Mouse (Mus musculus) megakaryocyte, embryonic 14.5 days (primary cell): ENCODE data around the gene Pitpnm1. TPM values are rescaled to one million over a fixed set of nuclear protein-coding genes. Genes with fewer than 3 reads are reported as not detected.

Source experiments
- H3K27me3 ChIP-seq: replicated peaks from 2 replicates; pipeline ENCODE3; 2012; ENCODE audit warnings: inconsistent platforms
- H3K36me3 ChIP-seq: replicated peaks from 2 replicates; pipeline ENCODE3; 2012; ENCODE audit warnings: low read length, inconsistent platforms, mixed read lengths
- H3K4me1 ChIP-seq: 2 replicates; pipeline ENCODE4 v1.6.1; 2012; ENCODE audit warnings: inconsistent platforms
- H3K4me3 ChIP-seq: replicated peaks from 2 replicates; pipeline ENCODE3; 2012; ENCODE audit warnings: moderate library complexity, mild to moderate bottlenecking, inconsistent platforms
- H3K9me3 ChIP-seq: 2 replicates; pipeline ENCODE4 v1.6.1; 2012; ENCODE audit warnings: inconsistent platforms
- FLI1 ChIP-seq: IDR thresholded peaks from 2 replicates; pipeline ENCODE4 v1.6.1; 2012; ENCODE audit warnings: low read length, inconsistent platforms, mixed read lengths
- GATA1 ChIP-seq: IDR thresholded peaks from 3 replicates; pipeline ENCODE4 v1.6.1; 2012; ENCODE audit warnings: mixed read lengths, low read length, inconsistent platforms, borderline replicate concordance
- polyA plus RNA-seq: library from polyadenylated mRNA; stranded (reverse); fragments of >175 nt; gene quantifications from 2 replicates; pipeline ENCODE4 v1.2.3, GENCODE M21; 2012; ENCODE audit warnings: low replicate concordance; ENCODE audit not compliant: insufficient read depth

Gene Pitpnm1
- polyA plus RNA-seq, 1 experiment = 122 TPM

GRCm38 (mm10) chr19:4153232-4153654 lies 53.4 kb downstream of the Pitpnm1 start, which contains the start of gene Ptprcap:
Ptprcap (plus strand) TSS chr19:4153604.
- peaks cover 94% of the 10 kb centered on the region for H3K4me1 ChIP-seq
- TF ChIP-seq GATA1 = no peak
- TF ChIP-seq FLI1 = no peak
- H3K27me3 ChIP-seq = no peaks in the 10 kb centered on the region
- peaks cover 92% of the 10 kb centered on the region for H3K36me3 ChIP-seq
- H3K9me3 ChIP-seq = no peaks in the 10 kb centered on the region
- peak within 1 kb of the TSS; percentile 81 for H3K4me3 ChIP-seq

DNA sequence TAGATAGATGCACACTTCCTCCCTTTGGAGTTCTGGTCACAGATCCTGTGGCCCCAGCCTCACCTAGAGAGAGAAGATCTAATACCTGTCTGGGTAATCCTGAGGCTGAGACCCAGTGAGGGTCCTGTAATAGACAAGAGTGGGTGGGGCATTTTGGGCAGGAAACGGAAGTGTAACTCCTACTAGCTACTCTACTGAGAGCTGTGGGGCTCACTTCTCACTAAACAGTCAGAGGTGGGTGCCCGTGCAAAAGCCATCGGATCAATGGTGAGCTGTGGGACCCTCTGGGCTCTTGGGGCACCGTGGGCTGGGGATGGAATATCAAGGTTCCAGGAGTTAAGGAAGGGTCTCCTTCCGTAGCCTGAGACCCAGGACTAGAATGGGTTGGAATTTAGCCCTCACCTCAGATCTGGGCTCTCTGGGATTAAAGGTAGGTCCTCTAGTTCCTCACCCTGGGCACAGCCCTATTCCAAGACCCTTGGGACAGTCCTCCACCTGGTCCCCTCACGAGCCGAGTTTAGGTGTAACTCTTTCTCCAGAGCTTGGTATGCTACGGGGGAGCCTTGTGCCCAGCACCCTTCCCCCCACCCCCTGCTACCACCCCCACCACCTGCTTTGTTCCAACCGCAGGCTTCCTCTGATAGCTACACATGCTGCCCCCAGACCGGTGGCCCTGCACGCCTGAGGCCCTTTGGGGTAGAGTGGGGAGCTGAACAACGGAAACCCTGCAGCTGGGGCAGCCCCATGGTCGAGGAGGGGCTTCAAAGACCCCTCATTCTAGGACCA lies 54.8 kb downstream of the Pitpnm1 start:
- TF ChIP-seq FLI1 = no peak
- no peak for TF ChIP-seq GATA1
- Histone ChIP-seq H3K27me3 (no peaks in the 10 kb centered on the region), H3K4me3 (peak overlapping the region; percentile 81), H3K9me3 (no peaks in the 10 kb centered on the region), H3K4me1 (peaks cover 93% of the 10 kb centered on the region), H3K36me3 (peaks cover 99% of the 10 kb centered on the region)

GRCm38 (mm10) chr19:4155223-4156072 lies 55.6 kb downstream of the Pitpnm1 start:
- Histone ChIP-seq H3K27me3 (no peaks in the 10 kb centered on the region), H3K9me3 (no peaks in the 10 kb centered on the region), H3K4me3 (peak overlapping the region; percentile 81), H3K4me1 (peaks cover 87% of the 10 kb centered on the region), H3K36me3 (peaks cover 97% of the 10 kb centered on the region)
- no peak for TF ChIP-seq FLI1

GRCm38 (mm10) chr19:4156073-4156579 lies 56.3 kb downstream of the Pitpnm1 start:
- Histone ChIP-seq H3K27me3 (no peaks in the 10 kb centered on the region), H3K4me1 (peaks cover 85% of the 10 kb centered on the region), H3K9me3 (no peaks in the 10 kb centered on the region), H3K4me3 (no peak overlapping the region), H3K36me3 (peaks cover 97% of the 10 kb centered on the region)
- TF ChIP-seq FLI1 (no peak), GATA1 (no peak)

DNA sequence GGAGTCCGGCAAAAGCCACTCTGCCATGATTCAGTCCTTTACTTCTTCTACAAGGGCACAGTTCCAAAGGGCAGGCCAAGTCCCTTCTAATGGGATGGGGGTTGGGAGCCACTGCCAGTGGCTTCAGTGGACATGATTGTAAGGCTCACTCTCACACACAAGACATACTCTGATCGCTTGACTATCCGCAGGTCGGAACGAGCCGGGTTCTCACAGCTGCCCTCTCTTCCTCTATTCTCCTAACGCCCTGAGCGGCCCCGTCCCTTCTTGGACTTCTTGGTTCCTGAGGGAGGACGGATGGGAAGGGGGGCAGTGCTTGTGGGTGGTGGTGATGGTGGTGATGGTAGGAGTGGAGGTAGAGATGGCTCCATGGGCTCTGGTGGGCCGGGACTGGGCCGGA lies 57.0 kb downstream of the Pitpnm1 start:
- Histone ChIP-seq H3K9me3 (no peaks in the 10 kb centered on the region), H3K36me3 (peaks cover 97% of the 10 kb centered on the region), H3K27me3 (no peaks in the 10 kb centered on the region), H3K4me3 (no peak overlapping the region), H3K4me1 (peaks cover 82% of the 10 kb centered on the region)
- TF ChIP-seq FLI1 = no peak
- no peak for TF ChIP-seq GATA1

DNA sequence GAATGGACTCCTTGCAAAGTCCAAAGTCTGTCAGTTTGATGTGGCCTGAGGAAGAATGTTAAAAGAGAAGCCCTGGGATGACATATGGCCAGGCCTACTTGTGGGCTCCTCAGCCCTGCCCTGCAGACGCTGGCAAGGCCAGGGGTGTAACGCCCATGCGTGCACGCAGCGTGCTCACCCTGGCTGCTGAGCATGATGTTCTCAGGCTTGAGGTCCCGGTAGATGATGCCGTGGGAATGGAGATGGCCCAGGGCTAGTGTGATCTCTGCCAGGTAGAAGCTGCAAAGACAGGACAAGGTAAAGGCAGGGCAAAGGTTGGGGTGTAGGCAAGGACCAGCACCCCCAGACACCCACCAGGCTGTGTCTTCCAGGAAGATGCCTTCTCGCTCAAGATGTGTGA lies 59.3 kb downstream of the Pitpnm1 start:
- no peaks in the 10 kb centered on the region for H3K9me3 ChIP-seq
- no peak for TF ChIP-seq GATA1
- no peak for TF ChIP-seq FLI1
- H3K4me1 ChIP-seq = peaks cover 76% of the 10 kb centered on the region
- no peaks in the 10 kb centered on the region for H3K27me3 ChIP-seq
- H3K4me3 ChIP-seq = no peak overlapping the region
- H3K36me3 ChIP-seq = peaks cover 78% of the 10 kb centered on the region

DNA sequence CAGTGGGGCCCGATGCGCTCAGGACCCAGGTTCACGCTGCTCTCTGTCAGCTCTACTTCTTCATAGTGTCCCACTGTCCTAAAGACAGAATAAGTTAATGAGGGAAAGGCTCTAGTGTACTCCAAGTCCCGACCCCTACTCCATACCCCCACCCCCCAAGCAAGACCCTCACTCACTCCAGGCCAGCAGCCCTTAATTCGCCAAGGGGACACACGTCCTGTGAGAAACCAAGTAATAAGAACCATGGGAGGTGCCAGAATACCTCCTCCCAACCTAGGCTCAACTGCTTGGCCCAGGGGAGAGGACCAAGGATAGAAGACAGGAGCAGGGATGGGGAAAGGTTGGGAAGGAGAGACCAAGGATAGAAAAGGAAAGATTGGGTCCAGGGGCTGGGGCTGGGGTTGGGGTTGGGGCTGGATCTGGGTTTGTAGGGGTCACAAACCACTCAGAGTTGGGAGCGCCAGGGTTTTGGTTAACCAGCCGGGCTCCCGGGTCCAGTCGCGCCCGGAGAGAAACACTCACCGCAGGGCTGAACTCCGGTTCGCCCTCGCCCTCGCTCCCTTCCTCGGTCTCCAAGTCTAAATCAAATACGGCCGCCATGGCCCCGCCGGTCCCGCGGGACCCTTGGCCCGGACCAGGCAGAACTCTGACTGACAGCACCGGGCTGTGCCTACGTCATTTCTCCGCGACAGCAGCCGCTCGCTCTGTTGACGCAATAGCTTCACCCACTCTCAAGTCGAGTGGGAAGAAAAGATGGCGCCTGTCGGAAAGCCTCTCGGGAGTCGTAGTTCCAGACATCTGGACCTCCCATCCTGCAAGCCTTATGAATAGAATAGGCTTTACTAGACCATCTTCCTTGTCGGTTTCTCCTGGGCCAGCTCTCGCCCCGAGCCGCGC lies 63.1 kb downstream of the Pitpnm1 start, which contains the start of gene Rps6kb2:
Rps6kb2 (minus strand) TSS at position 709 of the 897 bp plus-strand sequence.
- Histone ChIP-seq H3K4me1 (peaks cover 77% of the 10 kb centered on the region), H3K27me3 (no peaks in the 10 kb centered on the region), H3K9me3 (no peaks in the 10 kb centered on the region), H3K36me3 (peaks cover 41% of the 10 kb centered on the region), H3K4me3 (peak within 1 kb of the TSS; percentile 94)
- no peak for TF ChIP-seq FLI1
- no peak for TF ChIP-seq GATA1

GRCm38 (mm10) chr19:4163543-4163887 lies 63.7 kb downstream of the Pitpnm1 start:
- Histone ChIP-seq H3K4me1 (peaks cover 79% of the 10 kb centered on the region), H3K9me3 (no peaks in the 10 kb centered on the region), H3K36me3 (peaks cover 35% of the 10 kb centered on the region), H3K27me3 (no peaks in the 10 kb centered on the region), H3K4me3 (peak overlapping the region; percentile 94)
- TF ChIP-seq FLI1 (no peak), GATA1 (no peak)

Other genes with a start within 250 kb of the Pitpnm1 start
- gene Chka, start 248.2 kb upstream of the Pitpnm1 start, polyA plus RNA-seq = 6.8 and 18.7 TPM in 2 replicates
- 39.3 and 78.0 TPM in 2 replicates for gene Tcirg1, start 192.9 kb upstream of the Pitpnm1 start, polyA plus RNA-seq
- 38.8 and 142 TPM in 2 replicates for gene Ndufs8, start 187.2 kb upstream of the Pitpnm1 start, polyA plus RNA-seq
- 2.8 TPM in 1 of 2 replicates, not detected in the other for gene Aldh3b1, start 170.2 kb upstream of the Pitpnm1 start, polyA plus RNA-seq
- gene Unc93b1, start 164.8 kb upstream of the Pitpnm1 start, polyA plus RNA-seq = 30.5 and 188 TPM in 2 replicates
- gene Aldh3b3, start 141.4 kb upstream of the Pitpnm1 start, polyA plus RNA-seq = 0.04 TPM in 1 of 2 replicates, not detected in the other
- gene Aldh3b2, start 127.7 kb upstream of the Pitpnm1 start, polyA plus RNA-seq = not detected in 2 replicates
- gene Acy3, start 113.4 kb upstream of the Pitpnm1 start, polyA plus RNA-seq = 6.4 TPM in 1 of 2 replicates, not detected in the other
- not detected in 2 replicates for gene Tbx10, start 107.2 kb upstream of the Pitpnm1 start, polyA plus RNA-seq
- gene Nudt8, start 99.4 kb upstream of the Pitpnm1 start, polyA plus RNA-seq = 11.7 and 19.3 TPM in 2 replicates
- 0.74 and 0.93 TPM in 2 replicates for gene Gm49405, start 99.4 kb upstream of the Pitpnm1 start, polyA plus RNA-seq
- gene Doc2g, start 96.7 kb upstream of the Pitpnm1 start, polyA plus RNA-seq = 2.7 and 7.3 TPM in 2 replicates
- 111 and 122 TPM in 2 replicates for gene Ndufv1, start 87.2 kb upstream of the Pitpnm1 start, polyA plus RNA-seq
- gene Gstp1, start 62.0 kb upstream of the Pitpnm1 start, polyA plus RNA-seq = 128 and 173 TPM in 2 replicates
- not detected in 2 replicates for gene Gstp2, start 54.0 kb upstream of the Pitpnm1 start, polyA plus RNA-seq
- gene Gstp3, start 40.4 kb upstream of the Pitpnm1 start, polyA plus RNA-seq = not detected in 2 replicates
- gene Cabp2, start 18.4 kb upstream of the Pitpnm1 start, polyA plus RNA-seq = not detected in 2 replicates
- gene Cdk2ap2, start 2.8 kb upstream of the Pitpnm1 start, polyA plus RNA-seq = 140 and 181 TPM in 2 replicates
- gene Aip, start 25.9 kb downstream of the Pitpnm1 start, polyA plus RNA-seq = 293 and 434 TPM in 2 replicates
- not detected in 2 replicates for gene Gpr152, start 39.8 kb downstream of the Pitpnm1 start, polyA plus RNA-seq
- 0.51 and 1.2 TPM in 2 replicates for gene Cabp4, start 44.0 kb downstream of the Pitpnm1 start, polyA plus RNA-seq
- gene Coro1b, start 48.6 kb downstream of the Pitpnm1 start, polyA plus RNA-seq = 110 and 364 TPM in 2 replicates
- 777 and 793 TPM in 2 replicates for gene Ptprcap, start 53.6 kb downstream of the Pitpnm1 start, polyA plus RNA-seq
- gene Rps6kb2, start 63.4 kb downstream of the Pitpnm1 start, polyA plus RNA-seq = 108 and 492 TPM in 2 replicates
- gene Carns1, start 75.5 kb downstream of the Pitpnm1 start, polyA plus RNA-seq = 1.3 and 5.6 TPM in 2 replicates
- gene Tbc1d10c, start 91.3 kb downstream of the Pitpnm1 start, polyA plus RNA-seq = 24.1 and 31.5 TPM in 2 replicates
- 268 and 792 TPM in 2 replicates for gene Ppp1ca, start 92.1 kb downstream of the Pitpnm1 start, polyA plus RNA-seq
- 22.1 and 24.3 TPM in 2 replicates for gene Rad9a, start 101.7 kb downstream of the Pitpnm1 start, polyA plus RNA-seq
- gene Clcf1, start 114.2 kb downstream of the Pitpnm1 start, polyA plus RNA-seq = 0.09 and 2.0 TPM in 2 replicates
- gene AC109138.7, start 114.4 kb downstream of the Pitpnm1 start, polyA plus RNA-seq = 8.5 and 73.0 TPM in 2 replicates
- 67.5 and 91.7 TPM in 2 replicates for gene Pold4, start 131.9 kb downstream of the Pitpnm1 start, polyA plus RNA-seq
- 16.5 and 28.6 TPM in 2 replicates for gene Ssh3, start 169.2 kb downstream of the Pitpnm1 start, polyA plus RNA-seq
- 5.6 TPM in 1 of 2 replicates, not detected in the other for gene Ankrd13d, start 183.1 kb downstream of the Pitpnm1 start, polyA plus RNA-seq
- gene Grk2, start 206.2 kb downstream of the Pitpnm1 start, polyA plus RNA-seq = 265 and 541 TPM in 2 replicates